Mouse (Mus musculus): ENCODE data around the gene Ube2s.

The Ube2s gene

GRCm38 (mm10) chr7:4776861-4777830 is 35.2 kb downstream of the Ube2s start:
- peak; percentile 63 for DNase-seq

GRCm38 (mm10) chr7:4776131-4776530 is 36.3 kb downstream of the Ube2s start:
- DNase-seq = no peak

GRCm38 (mm10) chr7:4771202-4771601 is 41.2 kb downstream of the Ube2s start, which contains the start of gene Fam71e2:
Fam71e2 (minus strand) TSS chr7:4771302.
- no peak for DNase-seq

GRCm38 (mm10) chr7:4764946-4765710 is 47.3 kb downstream of the Ube2s start:
- DNase-seq = no peak

GRCm38 (mm10) chr7:4759670-4760069 is 52.7 kb downstream of the Ube2s start:
- no peak for DNase-seq

GRCm38 (mm10) chr7:4752821-4753570 is 59.4 kb downstream of the Ube2s start, which contains the start of gene Cox6b2:
Cox6b2 (minus strand) TSS chr7:4753094.
- DNase-seq = peak; percentile 85

GRCm38 (mm10) chr7:4751971-4752820 is 60.2 kb downstream of the Ube2s start:
- DNase-seq = peak; percentile 30

- DNase-seq = no peak
Measured at GRCm38 (mm10) chr7:4749169-4749568, 63.2 kb downstream of the Ube2s start.

GRCm38 (mm10) chr7:4748321-4748720 is 64.1 kb downstream of the Ube2s start:
- DNase-seq = no peak

GRCm38 (mm10) chr7:4747156-4747899 is 65.1 kb downstream of the Ube2s start:
- DNase-seq = no peak

GRCm38 (mm10) chr7:4746326-4746980 is 65.9 kb downstream of the Ube2s start:
- DNase-seq = no peak

- DNase-seq = no peak
Measured at GRCm38 (mm10) chr7:4744886-4745285, 67.5 kb downstream of the Ube2s start.

All from right cerebral cortex, postnatal 4 days (tissue).